Mouse (Mus musculus) naive thymus-derived CD4-positive, alpha-beta T cell, adult 5 months (primary cell): ENCODE data around the gene Olfr1130. TPM values are rescaled to one million over a fixed set of nuclear protein-coding genes. Genes with fewer than 3 reads are reported as not detected.

Experiments
- polyA plus RNA-seq: library from polyadenylated mRNA; unstranded; fragments of 100-300 nt; shearing (Covaris generic); gene quantifications from one replicate; pipeline ENCODE4 v1.2.1, GENCODE M21; 2017

Olfr1130 gene
- not detected for polyA plus RNA-seq

GRCm38 (mm10) chr2:87605912-87606311, at the start of gene Olfr1130:
Gene Olfr1130, plus strand, starts transcription at chr2:87606212.

GRCm38 (mm10) chr2:87573602-87574001, 32.4 kb upstream of the Olfr1130 start, which contains the start of gene Olfr1129:
Gene Olfr1129, plus strand, starts transcription at chr2:87573902.

GRCm38 (mm10) chr2:87626804-87627203, 20.8 kb downstream of the Olfr1130 start, which contains the start of gene Olfr1131:
Gene Olfr1131, plus strand, starts transcription at chr2:87627104.

GRCm38 (mm10) chr2:87637435-87637834, 31.4 kb downstream of the Olfr1130 start, which contains the start of gene Olfr1132:
Gene Olfr1132, minus strand, starts transcription at chr2:87637535.

GRCm38 (mm10) chr2:87647274-87647673, 41.3 kb downstream of the Olfr1130 start, which contains the start of gene Olfr1133:
Gene Olfr1133, minus strand, starts transcription at chr2:87647374.

GRCm38 (mm10) chr2:87658360-87658759, 52.3 kb downstream of the Olfr1130 start, which contains the start of gene Olfr1134:
Gene Olfr1134, minus strand, starts transcription at chr2:87658460.

Other genes with a start within 250 kb of the Olfr1130 start
- gene Olfr1121, start 236.3 kb upstream of the Olfr1130 start, polyA plus RNA-seq = 0.22 TPM
- gene Olfr1122, start 220.4 kb upstream of the Olfr1130 start, polyA plus RNA-seq = 0.09 TPM
- not detected for gene Olfr1123, start 189.6 kb upstream of the Olfr1130 start, polyA plus RNA-seq
- 0.32 TPM for gene Olfr1124, start 175.9 kb upstream of the Olfr1130 start, polyA plus RNA-seq
- gene Olfr1126, start 152.2 kb upstream of the Olfr1130 start, polyA plus RNA-seq = not detected
- gene Pramel7, start 109.1 kb upstream of the Olfr1130 start, polyA plus RNA-seq = not detected
- gene Pramel6, start 99.6 kb upstream of the Olfr1130 start, polyA plus RNA-seq = not detected
- not detected for gene Olfr153, start 74.4 kb upstream of the Olfr1130 start, polyA plus RNA-seq
- not detected for gene Olfr1128, start 60.7 kb upstream of the Olfr1130 start, polyA plus RNA-seq
- gene Olfr1129, start 32.3 kb upstream of the Olfr1130 start, polyA plus RNA-seq = not detected
- not detected for gene Olfr1131, start 20.9 kb downstream of the Olfr1130 start, polyA plus RNA-seq
- not detected for gene Olfr1132, start 31.3 kb downstream of the Olfr1130 start, polyA plus RNA-seq
- gene Olfr1133, start 41.2 kb downstream of the Olfr1130 start, polyA plus RNA-seq = not detected
- gene Olfr1134, start 52.2 kb downstream of the Olfr1130 start, polyA plus RNA-seq = not detected
- not detected for gene Olfr1135, start 67.5 kb downstream of the Olfr1130 start, polyA plus RNA-seq
- not detected for gene Olfr1136, start 87.7 kb downstream of the Olfr1130 start, polyA plus RNA-seq
- not detected for gene Olfr1137, start 107.0 kb downstream of the Olfr1130 start, polyA plus RNA-seq
- not detected for gene Olfr1138, start 133.8 kb downstream of the Olfr1130 start, polyA plus RNA-seq
- gene Olfr1140, start 137.5 kb downstream of the Olfr1130 start, polyA plus RNA-seq = not detected
- not detected for gene Olfr1141, start 147.8 kb downstream of the Olfr1130 start, polyA plus RNA-seq
- not detected for gene Olfr152, start 173.3 kb downstream of the Olfr1130 start, polyA plus RNA-seq
- gene Olfr1143, start 194.4 kb downstream of the Olfr1130 start, polyA plus RNA-seq = not detected
- not detected for gene Olfr1145, start 203.6 kb downstream of the Olfr1130 start, polyA plus RNA-seq
- not detected for gene Olfr1148, start 224.3 kb downstream of the Olfr1130 start, polyA plus RNA-seq
- gene Olfr1150-ps1, start 237.8 kb downstream of the Olfr1130 start, polyA plus RNA-seq = not detected
- gene Olfr1151, start 249.7 kb downstream of the Olfr1130 start, polyA plus RNA-seq = 0.39 TPM